Mouse (Mus musculus): ENCODE results near the gene Ccdc88c. TPM values are rescaled to one million over a fixed set of nuclear protein-coding genes. Genes with fewer than 3 reads are reported as not detected.

Gene Ccdc88c
- total RNA-seq, 2 experiments from 2014 or later, result 26.7 to 40.1 TPM

DNA sequence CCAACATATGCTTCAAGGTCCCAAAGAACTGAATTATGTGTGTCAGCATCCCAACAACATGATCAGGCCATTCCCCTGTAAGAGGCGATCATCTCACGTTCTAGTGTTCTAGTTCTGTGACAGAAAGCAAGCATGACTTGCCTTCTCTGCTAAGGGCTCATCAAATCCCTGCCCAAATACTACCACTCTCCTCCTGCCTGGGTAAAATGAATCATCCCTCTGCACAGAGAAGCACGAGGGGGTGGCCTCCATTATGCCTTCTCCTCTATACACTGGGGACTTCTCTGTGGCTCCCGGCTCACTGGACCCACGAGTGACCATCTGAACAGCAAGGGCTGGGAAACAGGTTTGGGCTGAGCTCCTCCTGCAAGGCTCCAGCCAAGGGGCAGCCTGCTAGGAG lies 49.2 kb downstream of the Ccdc88c start:
- no peak for DNase-seq (ENCODE audit: extremely low spot score in 1 of 2, low spot score in 1 of 2)

DNA sequence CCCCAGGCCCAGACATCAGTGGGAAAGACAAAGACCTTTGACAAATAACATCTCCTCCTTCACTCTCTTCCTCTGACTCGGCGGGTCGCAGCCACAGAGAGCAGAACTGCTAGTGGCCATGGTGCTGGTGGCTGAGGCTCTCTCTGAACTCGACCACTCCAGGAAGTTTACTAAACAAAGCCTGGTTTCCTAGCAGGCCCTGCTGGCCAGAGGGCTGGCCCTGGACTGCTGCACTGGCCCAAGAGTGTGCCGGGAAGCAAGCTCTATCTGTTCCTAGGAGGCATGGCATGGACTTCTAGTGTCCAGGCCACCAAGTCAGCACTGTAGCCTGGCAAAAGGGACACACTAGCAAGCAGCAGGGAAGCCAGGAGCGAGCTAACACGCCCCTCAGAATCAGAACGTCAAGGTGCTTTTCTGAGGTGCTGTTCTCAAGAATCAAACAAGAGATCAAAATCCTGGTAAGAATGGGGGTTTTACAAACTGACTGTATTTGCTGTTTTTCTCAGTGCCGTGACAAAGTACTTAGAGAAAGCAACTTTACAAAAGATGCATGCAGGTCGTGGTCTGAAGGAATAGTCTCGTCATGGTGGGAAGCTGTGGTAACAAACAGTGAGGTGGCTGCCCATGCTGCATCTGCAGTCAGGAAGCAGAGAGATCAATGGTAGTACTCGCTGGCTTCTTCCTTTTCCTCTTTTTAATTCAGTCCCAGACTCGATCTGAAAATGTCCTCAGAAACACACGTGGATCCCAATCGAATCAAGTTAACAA lies 50.7 kb downstream of the Ccdc88c start:
- DNase-seq (ENCODE audit: extremely low spot score in 1 of 2, low spot score in 1 of 2), result no peak

DNA sequence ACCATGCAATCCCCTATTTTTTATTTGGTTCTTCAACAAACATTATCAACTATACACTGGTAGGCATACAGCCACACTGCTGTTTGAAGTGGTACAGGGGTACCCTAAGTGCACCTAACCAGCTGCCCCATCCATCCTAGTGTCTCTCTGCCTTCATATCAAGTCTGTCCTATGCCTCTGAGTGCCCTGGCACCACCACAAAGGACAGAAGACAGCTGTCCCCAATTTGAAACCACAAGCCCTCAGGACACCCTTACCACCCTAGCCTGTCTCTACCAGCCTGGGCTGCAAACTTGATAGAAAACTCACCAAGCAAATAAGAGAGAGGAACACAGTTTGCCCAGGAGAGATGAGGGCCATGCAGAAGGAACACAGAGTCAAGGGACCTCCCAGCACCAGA lies 51.3 kb downstream of the Ccdc88c start:
- DNase-seq (ENCODE audit: extremely low spot score in 1 of 2, low spot score in 1 of 2), result no peak

DNA sequence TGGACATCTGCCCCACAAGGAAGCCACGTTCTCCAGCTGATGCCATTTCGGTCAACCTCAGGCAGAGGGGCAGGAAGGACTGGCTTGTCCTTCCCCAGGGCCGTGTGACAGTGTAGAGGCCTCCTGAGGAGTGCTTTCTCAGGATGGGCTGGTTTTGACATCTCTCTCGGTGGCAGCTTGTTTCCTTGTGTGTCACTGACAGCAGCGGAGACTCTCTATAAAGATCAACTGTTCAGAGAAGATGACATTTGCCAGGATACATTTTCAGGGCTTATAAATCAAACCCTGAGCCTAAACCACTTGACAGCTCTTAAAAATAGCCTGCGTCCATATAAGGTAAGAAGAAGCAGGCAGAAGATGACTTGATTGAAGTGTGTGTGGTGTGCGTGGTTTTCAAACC lies 59.0 kb downstream of the Ccdc88c start:
- no peak for DNase-seq (ENCODE audit: extremely low spot score in 1 of 2, low spot score in 1 of 2)

DNA sequence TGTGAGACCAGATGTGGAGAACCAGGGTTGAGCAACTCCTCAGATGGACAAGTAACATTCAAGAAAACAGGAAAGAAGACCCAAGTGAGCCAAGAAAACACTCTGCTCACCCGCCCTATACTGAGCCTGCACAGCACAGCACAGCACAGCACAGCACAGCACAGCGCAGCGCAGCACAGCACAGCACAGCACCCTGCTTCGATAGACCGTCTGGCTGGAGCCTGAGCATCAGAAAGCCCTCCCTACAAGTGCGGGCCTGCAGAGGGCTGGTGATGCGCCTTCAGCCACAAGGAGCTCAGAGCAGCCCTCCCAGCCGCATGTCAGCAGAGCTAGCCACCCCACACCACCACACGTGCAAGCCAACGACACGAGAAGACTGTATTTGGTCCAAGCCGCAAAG lies 61.5 kb downstream of the Ccdc88c start:
- DNase-seq (ENCODE audit: extremely low spot score in 1 of 2, low spot score in 1 of 2), result no peak

DNA sequence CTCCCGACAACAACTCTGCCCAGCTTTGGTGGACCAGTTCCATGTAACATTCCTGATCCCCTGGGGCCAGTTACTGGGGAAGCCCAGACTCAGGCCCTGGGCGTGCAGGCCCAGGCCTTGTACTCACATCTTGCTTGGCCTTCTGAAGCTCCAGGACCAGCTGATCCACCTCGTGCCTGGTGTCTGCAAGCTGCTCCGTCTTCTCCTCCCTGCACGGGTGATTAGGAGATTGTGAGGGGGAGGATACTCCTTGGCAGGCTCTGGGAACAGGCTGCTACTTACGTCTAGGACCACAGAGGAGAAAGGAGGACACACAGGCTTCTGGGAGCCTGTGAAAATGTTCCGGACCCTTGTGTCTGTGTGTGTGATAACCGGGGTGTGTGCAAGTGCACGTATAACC lies 62.6 kb downstream of the Ccdc88c start:
- no peak for DNase-seq (ENCODE audit: extremely low spot score in 1 of 2, low spot score in 1 of 2)

DNA sequence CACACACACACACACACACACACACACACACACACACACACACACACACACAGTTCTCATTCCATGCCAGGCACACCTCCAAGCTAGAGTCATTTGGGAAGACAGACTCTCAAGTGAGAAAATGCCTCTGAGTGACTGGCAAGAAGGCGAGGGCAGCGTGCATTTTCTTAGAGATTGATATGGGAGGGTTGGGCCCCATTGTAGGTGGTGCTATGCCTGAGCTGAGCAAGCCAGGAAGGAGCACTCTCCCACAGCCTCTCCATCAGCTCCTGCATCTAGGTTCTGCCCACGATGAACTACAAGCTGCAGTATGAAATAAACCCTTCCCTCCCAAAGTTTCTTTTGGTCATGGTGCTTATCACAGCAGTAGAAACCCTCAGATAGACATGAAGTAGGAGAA lies 63.6 kb downstream of the Ccdc88c start:
- no peak for DNase-seq (ENCODE audit: extremely low spot score in 1 of 2, low spot score in 1 of 2)

DNA sequence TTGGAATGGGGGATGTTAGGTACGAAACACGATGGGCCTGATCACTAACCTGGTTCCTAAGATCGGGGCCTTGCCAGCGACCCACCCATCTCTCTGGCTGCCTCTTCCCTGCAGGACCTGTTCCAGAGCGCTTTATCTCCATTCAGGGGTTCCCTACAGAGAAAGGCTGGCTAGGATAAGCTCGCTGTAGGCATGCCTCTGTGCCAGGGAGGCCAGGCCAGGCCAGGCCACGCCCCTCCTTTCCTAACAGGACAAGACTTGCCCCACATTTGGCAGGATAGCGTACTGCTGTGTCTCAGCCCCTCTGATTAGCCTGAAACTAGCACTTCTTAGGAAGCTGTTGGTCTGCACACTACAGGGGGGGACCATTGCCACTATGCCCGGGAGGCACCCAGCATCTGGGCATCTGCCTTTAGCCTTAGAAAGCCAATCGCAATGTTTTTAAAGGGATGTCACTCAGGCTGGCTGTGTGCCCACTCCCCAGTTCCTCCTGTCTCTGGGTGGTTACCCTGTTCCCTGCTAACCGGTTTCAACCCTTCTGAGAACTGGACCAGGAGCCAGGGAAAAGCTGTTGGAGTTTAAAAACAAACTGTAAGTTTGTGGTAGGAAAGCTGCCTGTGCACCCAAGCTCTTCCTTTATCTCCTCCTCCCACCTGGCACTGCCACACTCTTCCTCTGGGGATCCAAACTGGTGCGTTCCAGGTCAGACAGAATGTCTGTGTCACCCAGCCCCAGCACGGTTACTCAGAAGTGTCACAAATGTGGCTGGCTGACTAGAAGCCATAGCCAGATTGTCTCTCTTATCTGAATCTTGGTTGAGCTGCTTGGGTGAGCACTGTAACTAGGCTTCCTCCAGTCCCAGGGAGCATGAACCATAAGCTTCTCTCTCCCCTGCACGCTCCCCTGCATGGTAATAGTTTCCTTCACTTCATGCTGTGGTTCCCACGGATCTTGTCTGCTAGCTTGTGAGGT lies 69.9 kb downstream of the Ccdc88c start:
- no peak for DNase-seq (ENCODE audit: extremely low spot score in 1 of 2, low spot score in 1 of 2)

DNA sequence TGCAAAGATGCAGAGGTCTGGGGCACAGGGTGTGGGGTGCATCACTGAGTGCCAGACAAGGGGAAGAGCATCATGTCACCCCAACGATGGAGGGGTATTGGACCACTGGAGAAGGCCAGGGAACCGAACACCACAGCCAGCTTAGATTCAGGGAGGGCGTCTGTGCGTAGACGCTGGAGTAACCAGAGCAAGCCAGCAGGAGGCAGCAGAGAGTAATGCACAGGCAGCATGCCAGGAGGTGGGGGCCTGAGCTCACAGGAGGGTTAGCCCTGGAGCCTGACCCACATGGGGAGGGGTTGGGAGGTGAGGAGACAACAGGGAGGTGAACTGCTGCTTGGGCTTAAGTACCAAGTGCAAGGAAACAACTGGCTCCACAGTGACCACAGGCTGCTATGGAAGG lies 70.8 kb downstream of the Ccdc88c start:
- peak; percentile 84 to 85 for DNase-seq (ENCODE audit: extremely low spot score in 1 of 2, low spot score in 1 of 2)

DNA sequence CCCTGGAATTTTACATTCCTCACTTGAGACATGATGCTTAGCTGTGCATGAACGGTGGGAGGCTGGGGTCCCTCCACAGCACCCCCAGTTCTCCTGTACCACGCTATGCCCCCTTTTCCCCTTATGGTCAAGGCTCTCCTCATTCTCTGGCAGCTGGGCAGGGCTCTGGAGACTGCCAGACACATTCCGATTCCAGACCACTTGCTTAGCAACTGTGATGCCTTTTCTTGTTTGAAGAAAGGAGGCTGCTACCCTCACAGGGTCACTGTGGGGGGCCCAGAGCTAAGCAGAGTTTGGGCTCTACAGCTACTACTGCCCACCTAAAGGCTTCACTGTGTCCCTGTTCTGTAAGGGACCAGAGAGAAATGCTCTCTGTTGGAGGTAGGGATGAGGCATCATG lies 71.6 kb downstream of the Ccdc88c start:
- DNase-seq (ENCODE audit: extremely low spot score in 1 of 2, low spot score in 1 of 2), result no peak

DNA sequence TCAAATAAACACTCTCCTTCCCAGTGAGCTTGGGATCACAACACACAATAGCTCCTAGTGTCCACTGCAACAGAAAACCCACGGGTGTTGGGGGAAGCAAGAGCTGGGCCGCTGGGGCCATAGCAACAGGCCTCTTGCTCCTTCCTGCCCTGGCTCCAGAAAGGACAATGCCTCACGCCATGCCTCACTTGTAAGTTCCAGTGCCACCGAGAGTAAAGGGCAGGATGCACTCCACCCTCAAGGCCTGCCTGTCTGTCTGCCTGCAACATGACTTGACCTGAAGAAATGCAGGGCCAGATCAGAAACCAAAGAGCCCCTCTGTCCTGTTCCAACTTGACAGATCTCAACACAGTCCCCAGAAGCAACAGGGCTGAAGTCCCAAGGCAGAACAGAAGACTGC lies 72.0 kb downstream of the Ccdc88c start:
- DNase-seq (ENCODE audit: extremely low spot score in 1 of 2, low spot score in 1 of 2), result no peak

DNA sequence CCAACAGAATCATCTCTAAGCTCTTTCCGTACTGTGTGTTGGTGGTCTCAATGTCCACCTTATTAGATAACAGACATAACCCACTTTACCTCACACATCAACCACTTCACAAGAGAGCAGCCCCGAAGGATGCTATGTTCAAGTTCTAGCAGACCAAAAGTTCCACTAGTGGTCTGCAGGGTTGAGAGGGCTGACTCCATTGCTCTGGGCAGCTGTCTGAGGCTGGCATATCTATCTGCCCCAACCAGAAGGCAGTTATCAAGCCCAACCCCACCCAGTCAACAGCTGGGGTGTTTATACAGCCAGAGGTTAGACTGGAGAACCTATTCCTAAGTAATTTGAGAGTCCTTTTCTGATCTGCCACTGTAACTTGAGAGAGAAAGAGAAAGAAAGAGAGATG lies 72.8 kb downstream of the Ccdc88c start:
- no peak for DNase-seq (ENCODE audit: extremely low spot score in 1 of 2, low spot score in 1 of 2)

DNA sequence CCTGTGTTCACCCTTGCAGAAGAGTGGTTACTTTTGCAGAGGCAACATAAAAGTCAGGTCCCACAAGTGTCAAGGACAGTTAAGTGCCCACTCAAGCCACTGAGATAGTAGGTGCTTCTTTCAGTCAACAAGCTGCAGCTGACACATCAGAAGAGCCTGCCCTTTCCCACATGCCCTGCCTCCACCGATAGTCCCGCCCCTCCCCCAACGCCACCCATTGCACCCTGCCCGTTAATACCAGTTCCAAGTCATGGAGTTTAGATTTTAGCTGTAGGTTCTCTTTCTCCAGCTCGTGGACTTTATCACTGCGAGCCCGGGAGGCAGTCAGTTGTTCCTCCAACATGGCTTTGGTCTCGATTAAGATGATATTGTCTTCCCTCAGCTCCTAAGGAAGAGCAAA lies 74.9 kb downstream of the Ccdc88c start:
- no peak for DNase-seq (ENCODE audit: extremely low spot score in 1 of 2, low spot score in 1 of 2)

DNA sequence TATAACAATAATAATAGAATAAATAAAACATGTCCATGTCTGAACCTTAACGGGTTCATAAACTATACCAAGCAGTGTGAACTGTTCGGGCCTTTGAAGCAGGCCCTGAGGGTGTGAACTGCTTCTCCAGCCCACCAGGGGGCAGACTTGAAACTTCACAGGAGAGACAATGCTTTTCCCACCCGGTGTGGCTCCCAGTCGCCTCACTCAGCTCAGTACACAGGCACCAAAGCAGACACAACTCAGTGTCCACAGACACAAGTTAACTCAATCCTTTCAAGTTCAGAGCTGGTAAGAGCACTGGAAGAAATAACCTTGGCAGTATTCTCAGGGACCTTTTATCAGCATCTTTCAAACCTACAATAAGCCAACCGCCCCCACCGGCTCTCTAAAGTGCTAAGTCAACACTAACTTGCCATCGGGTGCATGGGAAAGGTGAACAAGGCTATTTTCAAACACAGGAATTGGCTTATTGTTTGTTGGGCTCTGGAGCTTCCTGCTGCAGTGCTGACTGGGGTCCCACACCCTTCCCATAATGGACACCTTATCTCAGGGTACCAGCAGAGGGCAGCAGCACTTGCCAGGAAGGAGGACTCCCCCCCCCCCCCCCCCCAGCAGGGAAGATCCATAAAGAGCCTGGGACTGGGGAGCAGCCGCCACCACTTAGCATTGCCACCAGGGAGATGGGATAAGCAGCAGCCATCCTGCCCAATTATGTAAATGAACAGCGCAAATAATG lies 76.5 kb downstream of the Ccdc88c start:
- DNase-seq (ENCODE audit: extremely low spot score in 1 of 2, low spot score in 1 of 2), result peak; percentile 65 to 84

DNA sequence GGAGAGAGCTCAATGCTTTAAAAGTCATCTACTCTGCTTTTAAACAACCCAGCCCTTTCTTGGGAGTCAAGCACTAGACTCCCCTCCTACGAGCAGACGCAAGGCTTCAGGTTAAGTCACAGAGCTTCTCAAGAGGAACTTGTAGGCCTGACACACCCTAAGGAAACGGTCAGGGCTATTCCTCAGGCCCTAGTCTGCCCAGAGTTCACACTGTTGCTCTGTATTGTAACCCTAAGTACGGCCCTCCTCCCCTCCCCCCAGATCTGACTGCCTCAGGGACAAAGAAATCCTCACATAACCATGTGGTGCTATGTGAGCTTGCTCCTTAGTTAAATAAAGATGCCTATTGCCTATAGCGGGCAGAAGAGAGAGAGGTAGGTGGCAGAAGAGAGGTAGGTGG lies 79.7 kb downstream of the Ccdc88c start:
- DNase-seq (ENCODE audit: extremely low spot score in 1 of 2, low spot score in 1 of 2), result no peak

DNA sequence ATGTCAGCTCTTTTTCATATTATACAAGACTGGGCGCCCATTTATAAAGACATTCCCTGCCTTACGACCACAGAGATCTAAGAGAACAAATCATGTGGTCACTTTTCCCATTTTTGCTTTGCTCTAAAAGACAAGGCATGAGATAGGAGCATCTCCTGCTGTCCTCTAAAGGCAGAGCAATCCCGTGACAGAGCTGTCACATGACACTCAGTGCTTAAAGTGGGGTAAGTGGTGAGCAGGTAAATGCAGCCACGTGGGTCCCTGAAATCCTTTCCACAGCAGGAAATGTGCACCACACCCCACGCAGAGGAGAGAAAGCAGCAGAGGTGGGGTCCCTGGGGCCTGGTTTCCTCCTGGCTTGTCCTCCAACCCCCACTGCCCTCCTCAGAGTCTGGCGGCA lies 80.8 kb downstream of the Ccdc88c start:
- DNase-seq (ENCODE audit: extremely low spot score in 1 of 2, low spot score in 1 of 2), result no peak

DNA sequence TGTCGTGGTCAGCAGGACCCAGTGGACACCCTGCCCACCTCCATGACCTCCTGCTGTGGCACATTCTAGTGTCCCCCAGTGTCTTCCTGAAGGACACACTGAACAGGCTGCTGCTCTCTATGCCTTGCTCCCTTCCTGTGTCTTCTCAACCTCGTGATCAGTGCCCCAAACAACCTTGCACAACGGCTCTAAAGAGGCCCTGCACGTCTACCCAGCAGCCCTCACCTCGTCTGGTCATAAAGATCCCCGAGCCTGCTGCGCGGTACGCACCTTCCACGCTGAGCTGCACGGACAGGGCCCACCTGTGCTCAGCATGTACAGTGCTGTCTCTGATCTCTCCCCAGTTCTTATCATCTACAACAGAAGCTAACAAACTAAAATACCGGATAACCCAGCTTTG lies 82.9 kb downstream of the Ccdc88c start:
- DNase-seq (ENCODE audit: extremely low spot score in 1 of 2, low spot score in 1 of 2), result no peak

DNA sequence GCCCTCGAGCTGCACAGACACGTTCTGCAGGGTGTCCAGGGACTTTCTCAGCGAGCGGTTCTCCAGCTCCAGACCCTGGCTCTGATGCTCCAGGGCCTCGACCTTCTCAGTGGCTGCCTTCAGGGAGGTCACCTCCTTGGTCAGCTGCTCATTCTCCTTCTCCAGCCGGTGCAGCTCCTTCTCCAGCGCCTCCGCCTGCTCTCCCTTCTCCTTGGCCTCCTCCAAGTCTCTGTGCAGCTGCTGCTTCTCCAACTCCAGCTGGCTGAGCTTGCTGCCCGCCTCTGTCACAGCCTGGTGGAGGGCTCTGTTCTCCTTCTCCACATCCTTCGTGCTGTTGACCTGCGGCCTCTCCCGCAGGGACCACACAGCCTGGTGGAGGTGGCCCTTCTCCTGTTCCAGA lies 83.4 kb downstream of the Ccdc88c start:
- DNase-seq (ENCODE audit: extremely low spot score in 1 of 2, low spot score in 1 of 2), result no peak

DNA sequence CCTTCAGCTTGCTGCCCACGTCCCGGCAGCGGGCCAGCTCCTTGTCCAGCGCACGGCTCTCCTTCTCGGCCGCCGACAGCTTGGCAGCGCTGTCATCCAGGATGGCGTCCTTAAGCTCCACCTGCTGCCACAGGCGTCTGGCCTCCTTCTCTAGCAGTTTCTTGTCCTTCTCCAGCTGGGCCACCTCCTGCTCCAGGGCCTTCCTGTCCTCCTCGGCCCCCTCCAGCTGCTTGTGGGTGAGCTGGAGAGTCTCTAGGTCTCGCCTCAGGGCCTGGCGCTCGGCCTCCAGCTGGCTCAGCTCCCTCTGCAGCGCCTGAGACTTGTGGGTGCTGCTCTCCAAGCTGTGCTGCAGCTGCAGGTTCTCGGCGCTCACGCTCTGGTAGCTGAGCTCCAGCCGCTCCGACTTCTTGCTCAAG lies 83.9 kb downstream of the Ccdc88c start:
- no peak for DNase-seq (ENCODE audit: extremely low spot score in 1 of 2, low spot score in 1 of 2)

DNA sequence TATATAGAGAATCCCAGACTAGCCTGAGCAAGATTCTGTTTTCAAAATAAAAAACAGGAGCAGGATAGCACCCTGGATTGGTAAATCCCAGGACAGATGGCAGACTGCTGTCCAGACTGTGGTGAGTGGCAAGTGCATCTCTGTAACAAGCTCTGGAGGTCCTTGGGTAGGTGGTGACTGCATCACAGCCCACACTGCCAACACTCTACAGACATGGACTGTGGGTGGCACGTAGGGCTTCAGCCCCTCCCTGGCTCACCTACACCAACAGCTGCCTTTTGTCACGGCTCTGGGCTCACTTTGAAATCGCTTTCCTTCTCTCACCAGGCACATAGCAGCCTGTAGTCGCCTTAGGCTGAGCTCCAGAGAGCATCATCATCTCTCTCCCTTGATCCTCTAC lies 85.7 kb downstream of the Ccdc88c start:
- DNase-seq (ENCODE audit: extremely low spot score in 1 of 2, low spot score in 1 of 2), result no peak

DNA sequence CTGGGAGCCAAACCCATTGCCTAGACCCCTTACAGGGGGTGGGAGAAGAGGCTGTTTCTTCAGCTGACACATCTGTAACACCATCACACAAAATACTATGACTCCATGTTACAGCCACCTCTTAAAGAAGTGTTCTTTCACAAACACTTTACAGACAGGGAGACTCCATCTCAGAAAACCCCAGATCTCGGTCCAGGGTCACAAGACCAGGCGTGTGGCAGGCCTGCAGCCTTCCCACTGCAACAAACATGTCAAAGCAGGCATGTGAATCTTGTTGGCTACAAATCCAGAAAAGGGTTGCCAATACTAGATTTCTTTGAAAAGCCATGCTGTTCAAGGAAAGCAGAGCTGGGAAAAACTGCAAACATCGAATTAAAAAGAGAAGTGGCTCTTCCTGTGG lies 87.5 kb downstream of the Ccdc88c start:
- DNase-seq (ENCODE audit: extremely low spot score in 1 of 2, low spot score in 1 of 2), result no peak
